Mouse (Mus musculus) ovary, postnatal 36 days (tissue): ENCODE measurements around the gene Necab3.
A peak's percentile ranks its signal among the peaks of the same experiment; 100 is the strongest.

Source experiments
- DNase-seq: peaks from one replicate; pipeline ENCODE4 v3.0.0; 2022; ENCODE audit warnings: low spot score, mixed read lengths

Necab3 gene

GRCm38 (mm10) chr2:154571976-154572375, 13.3 kb upstream of the Necab3 start:
- DNase-seq = no peak

GRCm38 (mm10) chr2:154571266-154571665, 12.6 kb upstream of the Necab3 start:
- no peak for DNase-seq

DNA sequence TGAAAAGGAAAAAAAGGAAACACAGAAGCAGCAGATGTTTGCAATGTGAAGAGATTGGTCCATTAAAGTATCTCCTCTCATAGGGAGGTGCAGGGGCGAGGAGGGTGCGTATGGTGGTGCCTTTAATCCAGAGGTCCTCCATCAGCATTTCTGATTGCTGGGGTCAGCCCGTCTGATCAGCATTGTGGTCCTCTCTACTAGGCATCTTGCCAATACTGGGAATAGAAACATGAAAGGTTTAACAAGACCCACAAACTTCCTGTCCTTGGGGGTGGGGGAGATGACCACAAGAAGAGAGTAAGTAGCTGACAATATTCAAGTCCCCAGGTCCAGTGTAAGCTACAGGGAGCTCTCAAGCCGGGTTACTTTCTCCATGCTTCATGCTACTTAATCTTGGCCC, 12.0 kb upstream of the Necab3 start:
- DNase-seq = no peak

- peak; percentile 96 for DNase-seq
Observed at GRCm38 (mm10) chr2:154569836-154570286, 11.2 kb upstream of the Necab3 start, which contains the start of gene E2f1. E2f1 (minus strand) TSS chr2:154569892.

GRCm38 (mm10) chr2:154569071-154569748, 10.5 kb upstream of the Necab3 start:
- peak; percentile 73 for DNase-seq

DNA sequence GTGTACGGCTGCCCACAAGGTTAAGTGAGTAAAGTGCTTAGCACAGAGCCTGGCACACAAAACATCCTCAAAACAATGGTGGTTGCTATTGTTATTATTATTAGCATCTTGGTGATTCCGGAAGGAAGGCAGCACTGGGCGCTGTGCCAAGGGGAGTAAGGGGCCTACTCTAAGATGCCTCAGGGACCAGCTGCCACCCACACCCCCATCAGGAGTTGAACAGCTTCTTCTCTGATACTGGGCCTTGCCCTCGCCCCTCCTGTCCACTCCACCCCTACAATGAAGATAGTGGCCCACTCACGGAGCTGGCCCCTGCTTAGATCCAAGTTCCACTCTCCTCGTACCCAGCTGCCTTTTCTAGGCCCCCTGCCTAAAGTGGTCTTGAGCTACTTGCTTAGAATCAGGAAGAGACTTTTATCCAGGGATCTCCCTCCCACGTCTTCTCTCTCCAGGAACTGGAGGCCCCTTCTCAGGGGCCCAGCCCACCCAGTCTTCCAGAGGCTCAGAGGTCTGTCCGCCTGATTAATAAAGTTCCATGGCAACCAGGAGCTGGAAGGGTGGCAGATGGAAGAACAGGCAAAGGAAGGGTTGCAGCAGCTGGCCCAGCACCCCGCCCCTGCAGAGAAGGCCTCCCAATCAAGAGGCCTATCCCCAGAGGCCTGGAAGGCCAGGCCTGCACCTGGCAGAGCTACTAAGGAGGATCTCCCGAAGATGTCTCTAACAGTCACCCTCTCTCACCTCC, 9.8 kb upstream of the Necab3 start:
- DNase-seq = peak; percentile 24

GRCm38 (mm10) chr2:154567766-154568165, 9.1 kb upstream of the Necab3 start:
- no peak for DNase-seq

GRCm38 (mm10) chr2:154566641-154567040, 8.0 kb upstream of the Necab3 start:
- no peak for DNase-seq

DNA sequence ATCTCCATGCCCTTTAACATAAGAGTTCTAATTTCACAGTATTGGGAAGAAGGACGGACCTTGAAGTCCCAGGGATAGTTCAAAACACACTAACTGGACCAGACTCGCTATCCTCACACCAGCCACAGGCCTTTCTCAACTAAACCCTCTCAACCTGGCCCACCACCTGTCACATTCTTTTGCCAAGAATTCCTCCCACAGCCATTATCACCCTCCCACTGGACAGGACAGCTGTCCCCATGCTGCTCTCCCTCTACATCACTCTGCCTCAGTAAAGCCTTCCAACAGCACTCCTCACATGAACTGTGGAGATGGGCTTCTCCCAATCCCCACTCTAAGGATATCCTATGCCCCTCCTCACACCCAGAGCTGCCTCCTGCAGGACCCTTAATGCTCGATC, 6.9 kb upstream of the Necab3 start:
- DNase-seq = no peak

GRCm38 (mm10) chr2:154563612-154564170, 5.0 kb upstream of the Necab3 start:
- DNase-seq = no peak

DNA sequence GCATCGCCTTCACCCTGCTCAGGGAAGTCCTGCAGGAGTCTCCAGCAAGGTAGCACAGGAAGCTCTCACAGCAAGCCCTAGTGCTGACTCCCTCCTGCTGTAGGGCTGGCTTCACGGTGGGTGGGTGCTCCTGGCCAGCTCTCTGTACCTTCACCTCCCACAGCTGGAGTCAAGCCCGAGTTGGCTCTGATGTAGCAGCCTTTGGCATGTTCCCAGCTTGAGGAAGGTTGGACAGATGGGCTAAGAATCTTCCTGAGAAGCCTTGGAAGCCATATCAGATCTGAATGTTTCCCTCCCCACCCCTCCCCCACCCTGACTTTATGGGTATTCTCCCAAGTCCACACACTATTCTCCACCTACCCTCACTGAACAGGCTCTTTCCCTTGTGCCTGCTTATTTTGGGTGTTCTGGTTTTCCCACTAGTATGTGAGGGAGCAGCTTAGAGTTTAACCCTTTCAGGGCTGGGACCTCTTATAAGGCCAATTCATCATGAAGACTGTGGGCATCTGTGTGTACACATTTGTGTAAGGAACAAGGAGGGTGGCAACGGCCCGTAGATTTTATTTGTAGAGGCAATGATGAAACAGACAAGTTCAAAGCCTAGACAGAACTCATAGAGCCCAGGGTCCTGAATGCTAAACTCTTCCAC, 1.4 kb downstream of the Necab3 start:
- DNase-seq = peak; percentile 35

DNA sequence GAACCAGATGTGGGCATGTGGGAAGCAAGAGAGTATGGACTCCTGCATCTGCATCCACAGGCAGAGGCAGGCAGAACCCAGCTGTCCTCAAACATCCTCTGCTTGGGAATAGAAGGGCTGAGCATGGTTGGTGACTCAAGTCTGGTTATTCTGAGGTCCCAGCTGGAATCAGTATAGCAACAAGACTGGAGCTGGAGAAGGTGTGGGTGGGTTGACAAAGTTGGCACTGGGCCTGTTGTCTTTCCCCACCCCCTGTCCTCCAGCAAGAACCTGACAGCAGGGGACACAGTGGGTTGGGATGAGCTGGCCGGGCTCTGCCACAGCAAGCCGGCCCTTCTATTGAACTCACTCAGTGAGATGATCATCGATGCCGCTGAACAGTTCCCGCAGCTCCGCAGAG, 3.5 kb downstream of the Necab3 start:
- no peak for DNase-seq

- peak; percentile 69 for DNase-seq
Observed at GRCm38 (mm10) chr2:154552424-154552907, 6.2 kb downstream of the Necab3 start.

DNA sequence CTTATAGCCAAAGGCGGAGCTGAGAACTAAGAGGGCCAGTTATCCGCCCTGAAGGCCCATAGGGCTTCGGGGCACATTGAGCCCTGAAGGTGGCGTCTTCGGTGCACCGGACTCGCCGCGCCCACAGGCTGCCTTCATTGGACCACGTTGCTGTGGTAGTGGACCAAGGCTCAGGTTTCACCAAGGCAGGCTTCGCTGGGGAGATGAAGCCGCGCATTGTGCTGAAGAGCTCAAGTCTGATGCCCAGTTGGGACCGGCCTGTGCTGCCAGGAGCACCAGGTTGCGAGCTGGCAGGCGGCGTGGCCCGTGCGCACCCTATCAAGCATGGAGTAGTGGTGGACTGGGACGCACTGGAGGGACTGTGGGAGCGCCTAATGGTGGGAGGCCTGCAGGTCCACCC, 6.8 kb downstream of the Necab3 start:
- no peak for DNase-seq

DNA sequence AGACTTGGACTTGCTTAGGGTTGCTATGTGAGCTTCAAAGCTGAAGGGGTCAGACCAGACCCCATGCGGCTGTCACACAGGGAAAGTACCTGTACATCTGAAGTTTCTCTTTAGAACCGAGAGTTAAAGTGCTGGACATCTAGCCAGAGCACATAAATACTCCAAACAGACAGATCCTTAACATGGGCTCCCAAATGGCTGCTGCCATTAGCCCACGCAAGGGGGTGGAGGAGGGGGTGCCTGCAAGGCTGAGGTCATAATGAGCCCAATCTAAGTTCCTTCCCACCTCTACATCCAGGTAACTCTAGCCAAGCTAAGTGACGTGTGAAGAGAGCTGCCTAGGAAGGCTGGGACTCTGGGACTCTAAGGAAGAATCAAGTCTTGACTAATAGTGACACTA, 7.2 kb downstream of the Necab3 start, which contains the start of gene Actl10:
Gene Actl10, plus strand, starts transcription at position 301 of the 400 bp plus-strand sequence.
- no peak for DNase-seq

GRCm38 (mm10) chr2:154550937-154551336, 7.8 kb downstream of the Necab3 start:
- DNase-seq = no peak

GRCm38 (mm10) chr2:154549886-154550189, 8.9 kb downstream of the Necab3 start:
- DNase-seq = no peak

GRCm38 (mm10) chr2:154549127-154549885, 9.4 kb downstream of the Necab3 start:
- peak; percentile 69 for DNase-seq

DNA sequence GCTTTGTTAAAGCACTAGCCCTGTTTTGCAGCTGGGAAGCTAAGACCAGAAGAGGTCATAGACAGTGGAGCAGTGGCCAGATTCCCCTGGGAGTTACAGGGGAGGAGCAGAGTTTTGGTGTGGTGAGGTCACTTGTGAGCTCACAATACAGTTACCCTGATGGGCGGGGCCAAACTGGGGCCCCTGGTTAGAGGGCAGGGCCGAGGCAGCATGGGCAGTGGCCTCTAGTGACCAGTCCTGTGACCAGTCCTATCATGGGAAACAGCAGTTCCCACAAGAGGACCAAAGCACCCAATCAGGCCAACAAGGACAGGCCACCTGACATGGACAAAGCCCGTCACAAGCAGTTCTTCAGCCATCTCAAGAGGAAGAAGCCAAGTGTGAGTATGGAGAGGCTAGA, 10.0 kb downstream of the Necab3 start:
- no peak for DNase-seq

GRCm38 (mm10) chr2:154546711-154547110, 12.0 kb downstream of the Necab3 start, which contains the start of gene 1700003F12Rik:
1700003F12Rik (plus strand) TSS chr2:154547085.
- no peak for DNase-seq

DNA sequence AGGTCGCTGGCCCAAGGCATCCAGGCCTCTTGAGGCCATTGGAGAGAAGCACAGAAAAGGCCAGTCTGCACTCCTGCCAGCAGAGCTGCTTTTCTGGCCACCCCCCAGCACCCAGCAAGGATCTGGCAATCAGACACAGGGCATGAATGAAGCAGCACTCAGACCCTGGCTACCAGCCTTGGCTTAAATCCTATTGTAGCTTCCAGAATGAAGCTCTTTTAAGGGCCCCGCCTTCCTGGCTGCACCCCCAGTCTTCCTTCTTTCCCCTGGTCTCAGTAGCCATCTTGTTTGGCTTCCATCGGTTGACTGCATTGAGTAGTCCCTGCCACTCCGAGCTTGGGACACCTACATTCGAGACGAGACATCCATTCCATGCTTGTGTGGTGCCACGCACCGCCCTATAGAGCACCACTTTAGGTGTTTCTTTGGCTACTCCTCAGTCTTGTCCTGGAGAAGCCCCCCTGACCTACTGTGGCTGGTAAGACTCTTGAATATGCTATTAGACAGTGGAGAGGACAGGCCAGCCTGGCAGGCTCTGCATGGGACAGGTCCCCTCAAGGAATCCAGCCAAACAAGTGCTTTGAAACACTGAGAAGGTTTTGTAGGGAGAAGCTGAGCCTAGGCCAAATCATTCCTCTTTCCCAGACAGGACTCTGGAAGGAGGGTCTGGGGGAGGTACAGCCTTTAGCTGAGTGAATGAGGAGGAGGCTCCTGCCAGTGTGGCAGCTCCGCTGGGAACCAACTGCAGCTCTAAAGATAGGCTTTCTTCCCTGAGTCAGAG, 14.9 kb downstream of the Necab3 start:
- peak; percentile 43 for DNase-seq
